Mouse (Mus musculus) CH12.LX (cell line): ENCODE measurements around the gene Mtfp1. TPM values are rescaled to one million over a fixed set of nuclear protein-coding genes. Genes with fewer than 3 reads are reported as not detected.

Experiments
- DNase-seq: peaks from one replicate; pipeline ENCODE4 v3.0.0-alpha.2; 2013; ENCODE audit errors: extremely low read depth
- H3K27ac ChIP-seq: 2 replicates; pipeline ENCODE4 v1.5.1; 2012; ENCODE audit warnings: low read depth, mild to moderate bottlenecking, control low read depth, moderate library complexity; ENCODE audit not compliant: insufficient read depth
- H3K27me3 ChIP-seq: replicated peaks from 2 replicates; pipeline ENCODE3; 2012; ENCODE audit warnings: inconsistent platforms
- H3K36me3 ChIP-seq, 2 experiments: replicated peaks in 1 of 2; 2 replicates each; pipeline versions ENCODE3 to v1.6.1; 2012; ENCODE audit warnings: inconsistent platforms in 1 of 2, low read length in 1 of 2, mild to moderate bottlenecking in 1 of 2, mixed read lengths in 1 of 2, moderate library complexity in 1 of 2; ENCODE audit not compliant: control insufficient read depth in 1 of 2, insufficient read depth in 1 of 2
- H3K4me1 ChIP-seq, 2 experiments: 2 replicates each; pipeline ENCODE4 v1.6.1; 2012; ENCODE audit warnings: inconsistent platforms in 1 of 2, moderate library complexity in 1 of 2; ENCODE audit not compliant: insufficient read depth in 2 of 2, control insufficient read depth in 1 of 2
- H3K4me2 ChIP-seq: 2 replicates; pipeline ENCODE4 v1.6.1; 2012; ENCODE audit warnings: low read depth, mild to moderate bottlenecking, control low read depth; ENCODE audit not compliant: poor library complexity, insufficient read depth, severe bottlenecking
- H3K4me3 ChIP-seq, 3 experiments: fragments of 150-350 bp in 1 of 3; sonication (generic) in 1 of 3; replicated peaks in 1 of 3; 2 replicates each; pipeline versions ENCODE3 to v1.5.1; 2011 to 2012; ENCODE audit warnings: low read depth in 2 of 3, low read length in 2 of 3, mild to moderate bottlenecking in 2 of 3, moderate library complexity in 2 of 3, control low read depth in 1 of 3, improper control_type of control experiment in 1 of 3, inconsistent platforms in 1 of 3, mixed read lengths in 1 of 3; ENCODE audit not compliant: poor library complexity in 1 of 3
- H3K79me2 ChIP-seq: replicated peaks from 2 replicates; pipeline ENCODE4 v1.6.1; 2012; ENCODE audit warnings: mild to moderate bottlenecking, moderate library complexity; ENCODE audit not compliant: control insufficient read depth, poor library complexity, insufficient read depth, severe bottlenecking; ENCODE audit errors: extremely low read depth
- H3K9ac ChIP-seq: 2 replicates; pipeline ENCODE4 v1.6.1; 2012; ENCODE audit warnings: low read depth, mild to moderate bottlenecking, control low read depth, moderate library complexity; ENCODE audit not compliant: insufficient read depth
- H3K9me3 ChIP-seq: replicated peaks from 2 replicates; pipeline ENCODE3; 2012; ENCODE audit warnings: low read length, inconsistent platforms, mixed read lengths
- BHLHE40 ChIP-seq: IDR thresholded peaks from 2 replicates; pipeline ENCODE4 v1.6.1; 2011; ENCODE audit warnings: mild to moderate bottlenecking, low read depth, low read length, improper control_type of control experiment
- CTCF ChIP-seq, 2 experiments: IDR thresholded peaks in 1 of 2; conservative IDR thresholded peaks in 1 of 2; 2 replicates each; pipeline ENCODE4 v1.5.1; 2011 to 2012; ENCODE audit warnings: low read depth in 2 of 2, low read length in 2 of 2, improper control_type of control experiment in 1 of 2, inconsistent platforms in 1 of 2, mild to moderate bottlenecking in 1 of 2, moderate library complexity in 1 of 2
- E2F4 ChIP-seq: IDR thresholded peaks from 2 replicates; pipeline ENCODE4 v1.6.1; 2011; ENCODE audit warnings: low read depth, low read length, improper control_type of control experiment; ENCODE audit not compliant: insufficient replicate concordance
- ELF1 ChIP-seq: IDR thresholded peaks from 2 replicates; pipeline ENCODE4 v1.6.1; 2014; ENCODE audit warnings: low read depth, mild to moderate bottlenecking, inconsistent platforms, low read length, improper control_type of control experiment
- EP300 ChIP-seq: IDR thresholded peaks from 2 replicates; pipeline ENCODE4 v1.6.1; 2011; ENCODE audit warnings: low read length, improper control_type of control experiment
- HCFC1 ChIP-seq: IDR thresholded peaks from 2 replicates; pipeline ENCODE4 v1.6.1; 2012; ENCODE audit warnings: low read depth, mild to moderate bottlenecking, inconsistent platforms, low read length, improper control_type of control experiment
- JUN ChIP-seq: IDR thresholded peaks from 2 replicates; pipeline ENCODE4 v1.6.1; 2011; ENCODE audit warnings: low read depth, mild to moderate bottlenecking, low read length, improper control_type of control experiment, moderate library complexity; ENCODE audit not compliant: insufficient read depth
- JUND ChIP-seq: conservative IDR thresholded peaks from 2 replicates; pipeline ENCODE4 v1.6.1; 2011; ENCODE audit warnings: low read depth, low read length, improper control_type of control experiment
- MAFK ChIP-seq: IDR thresholded peaks from 2 replicates; pipeline ENCODE4 v1.6.1; 2011; ENCODE audit warnings: low read length, improper control_type of control experiment; ENCODE audit not compliant: insufficient replicate concordance
- MAX ChIP-seq: IDR thresholded peaks from 2 replicates; pipeline ENCODE4 v1.6.1; 2011; ENCODE audit warnings: low read length, improper control_type of control experiment
- MAZ ChIP-seq: IDR thresholded peaks from 2 replicates; pipeline ENCODE4 v1.6.1; 2012; ENCODE audit warnings: low read depth, mild to moderate bottlenecking, inconsistent platforms, low read length, improper control_type of control experiment, moderate library complexity
- MXI1 ChIP-seq: IDR thresholded peaks from 2 replicates; pipeline ENCODE4 v1.6.1; 2011; ENCODE audit warnings: mild to moderate bottlenecking, low read depth, low read length, improper control_type of control experiment
- NRF1 ChIP-seq: IDR thresholded peaks from 2 replicates; pipeline ENCODE4 v1.6.1; 2014; ENCODE audit warnings: low read depth, mild to moderate bottlenecking, inconsistent platforms, low read length, improper control_type of control experiment, moderate library complexity
- POLR2A ChIP-seq: IDR thresholded peaks from 2 replicates; pipeline ENCODE4 v1.6.1; 2011; ENCODE audit warnings: low read depth, mild to moderate bottlenecking, improper control_type of control experiment, low read length
- POLR2AphosphoS2 ChIP-seq: IDR thresholded peaks from 2 replicates; pipeline ENCODE4 v1.6.1; 2011; ENCODE audit warnings: low read depth, low read length, improper control_type of control experiment
- SMC3 ChIP-seq: IDR thresholded peaks from 2 replicates; pipeline ENCODE4 v1.6.1; 2011; ENCODE audit warnings: low read depth, low read length, improper control_type of control experiment
- TBP ChIP-seq: conservative IDR thresholded peaks from 2 replicates; pipeline ENCODE4 v1.6.1; 2011; ENCODE audit warnings: low read depth, low read length, improper control_type of control experiment
- USF1 ChIP-seq: IDR thresholded peaks from 2 replicates; pipeline ENCODE4 v1.6.1; 2014; ENCODE audit warnings: low read depth, mild to moderate bottlenecking, inconsistent platforms, low read length, improper control_type of control experiment
- ZKSCAN1 ChIP-seq: IDR thresholded peaks from 2 replicates; pipeline ENCODE4 v1.6.1; 2012; ENCODE audit warnings: low read depth, inconsistent platforms, low read length, improper control_type of control experiment, borderline replicate concordance
- ZMIZ1 ChIP-seq: IDR thresholded peaks from 2 replicates; pipeline ENCODE4 v1.6.1; 2012; ENCODE audit warnings: low read depth, mild to moderate bottlenecking, inconsistent platforms, low read length, improper control_type of control experiment
- dilution Hi-C: fragments of 300-500 bp; cut with MboI; formaldehyde crosslinking; loops from 2 replicates; pipeline ENCODE4 v1.14.3; 2020; ENCODE audit warnings: low sequenced_read_pairs; ENCODE audit not compliant: extremely low pct_unique_long_range_greater_than_20kb, extremely low pct_ligation_motif_present
- in situ Hi-C: fragments of 300-500 bp; cut with MboI; formaldehyde crosslinking; loops from 3 replicates; pipeline ENCODE4 v1.14.3; 2019; ENCODE audit warnings: low sequenced_read_pairs, low pct_ligation_motif_present, low pct_unique_long_range_greater_than_20kb, mixed read lengths
- polyA plus RNA-seq: library from polyadenylated mRNA; unstranded; fragments of >175 nt; gene quantifications from 2 replicates; pipeline ENCODE4 v1.2.1, GENCODE M21; 2012; ENCODE audit warnings: low read depth; ENCODE audit not compliant: insufficient read length
- total RNA-seq, 2 experiments: library from RNA; depleted of rRNA; stranded (reverse); fragments of 300-350 nt in 1 of 2; fragments of >200 nt in 1 of 2; gene quantifications; 2 replicates each; pipeline ENCODE4 v1.2.3; 2012 to 2014

Mtfp1 gene
- total and polyA plus RNA-seq, 3 experiments: 22.1 to 30.0 (median 27.7) TPM

DNA sequence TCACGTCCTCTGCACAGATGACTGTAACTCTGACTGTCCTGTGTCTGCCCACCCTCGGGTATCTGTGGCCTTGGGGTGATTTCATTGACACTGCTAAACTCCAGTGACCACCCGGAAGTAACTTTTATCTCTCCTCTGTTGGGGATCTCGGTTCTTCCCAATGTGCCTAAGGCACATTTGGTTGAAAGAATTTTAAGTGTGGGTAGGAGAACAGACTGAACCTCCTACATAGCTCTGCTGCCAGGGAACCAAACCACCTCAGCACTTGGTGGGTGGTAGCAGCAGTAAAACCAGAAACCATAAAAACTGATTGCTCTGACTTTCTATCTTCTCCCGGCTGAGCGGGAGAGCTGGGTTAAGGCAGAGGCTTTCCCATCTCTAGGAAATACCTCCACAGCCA, 10.2 kb upstream of the Mtfp1 start:
- in situ Hi-C loops: no loop called here
- no peak overlapping the region for H3K4me3 ChIP-seq
- peaks cover 56 to 85% of the 10 kb centered on the region in 2 experiments for H3K36me3 ChIP-seq
- no peaks in the 10 kb centered on the region for H3K9me3 ChIP-seq
- no peak for TF ChIP-seq BHLHE40
- no peak for TF ChIP-seq TBP
- no peak for TF ChIP-seq MAX
- no peak for TF ChIP-seq POLR2A
- TF ChIP-seq MXI1: no peak
- no peak for TF ChIP-seq JUND
- no peak for TF ChIP-seq HCFC1
- no peak for TF ChIP-seq NRF1
- no peak for TF ChIP-seq E2F4
- H3K27me3 ChIP-seq: no peaks in the 10 kb centered on the region
- H3K9ac ChIP-seq: no peak overlapping the region
- no peaks in the 10 kb centered on the region for H3K79me2 ChIP-seq
- no peaks in the 10 kb centered on the region for H3K4me1 ChIP-seq
- DNase-seq: no peak
- dilution Hi-C loops: no loop called here
- H3K4me2 ChIP-seq: no peak overlapping the region
- H3K27ac ChIP-seq: no peak overlapping the region

DNA sequence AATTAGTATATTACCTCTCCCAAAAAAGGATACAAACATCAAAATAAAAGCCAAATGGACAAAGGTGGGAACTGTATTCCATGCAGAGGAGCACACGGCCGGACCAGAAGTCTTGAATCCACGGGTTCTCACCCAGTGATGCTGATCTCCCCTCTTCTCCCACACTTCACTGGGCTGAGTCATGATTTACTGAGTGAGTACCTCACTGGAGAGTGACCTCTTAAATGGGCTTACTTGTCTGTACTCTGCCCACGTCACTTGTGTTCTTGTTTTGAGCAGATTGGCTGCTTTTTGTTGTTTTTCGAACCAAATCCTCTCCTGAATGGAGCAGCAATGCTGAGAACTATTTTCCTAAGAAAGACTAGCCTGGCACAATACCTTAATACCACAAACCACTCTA, 9.7 kb upstream of the Mtfp1 start:
- H3K4me3 ChIP-seq: no peak overlapping the region
- H3K36me3 ChIP-seq: peaks cover 51 to 83% of the 10 kb centered on the region in 2 experiments
- H3K9me3 ChIP-seq: no peaks in the 10 kb centered on the region
- H3K27ac ChIP-seq: no peak overlapping the region
- H3K4me2 ChIP-seq: no peak overlapping the region
- no peaks in the 10 kb centered on the region for H3K4me1 ChIP-seq
- H3K9ac ChIP-seq: no peak overlapping the region
- dilution Hi-C loops: no loop called here
- TF ChIP-seq ZMIZ1 (no peak), MAZ (no peak), EP300 (no peak), ZKSCAN1 (no peak), ELF1 (no peak), MAFK (no peak), USF1 (no peak)
- in situ Hi-C loops: no loop called here
- H3K27me3 ChIP-seq: no peaks in the 10 kb centered on the region
- no peak for DNase-seq
- H3K79me2 ChIP-seq: no peaks in the 10 kb centered on the region

DNA sequence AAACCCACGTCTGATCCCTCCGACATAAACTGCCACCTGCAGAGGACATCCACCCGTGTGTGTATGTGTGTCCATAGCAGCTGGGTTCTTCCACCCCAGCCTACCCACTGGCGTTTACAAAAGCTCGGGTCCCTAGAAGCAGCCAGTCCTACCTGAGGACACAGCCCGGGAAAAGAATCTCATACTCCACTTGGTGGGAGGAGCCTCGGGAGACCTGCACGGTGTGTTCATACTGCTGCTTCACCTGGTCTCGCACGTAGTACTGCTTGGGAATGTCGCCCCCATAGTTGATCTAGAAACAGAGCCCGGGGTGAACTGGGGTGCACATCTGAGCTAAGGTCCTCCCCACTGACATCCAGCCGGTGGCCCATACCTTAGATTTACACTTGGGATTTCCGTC, 8.3 kb upstream of the Mtfp1 start:
- in situ Hi-C loops: no loop called here
- TF ChIP-seq MAX (no peak), CTCF (conservative IDR thresholded peaks at IDR 0.05 in 1 of 2, IDR thresholded peaks at IDR 0.05 in 1 of 2; ENCODE audit: low read depth in 2 of 2, low read length in 2 of 2) (no peak), ZMIZ1 (no peak), POLR2AphosphoS2 (no peak), JUN (no peak), SMC3 (no peak), NRF1 (no peak)
- dilution Hi-C loops: no loop called here

More for the DNA sequence above, 8.3 kb upstream of the Mtfp1 start:
- no peaks in the 10 kb centered on the region for H3K79me2 ChIP-seq
- H3K27me3 ChIP-seq: no peaks in the 10 kb centered on the region
- no peak overlapping the region for H3K4me3 ChIP-seq
- H3K36me3 ChIP-seq: peaks cover 47 to 84% of the 10 kb centered on the region in 2 experiments
- no peak overlapping the region for H3K9ac ChIP-seq
- H3K4me2 ChIP-seq: no peak overlapping the region
- H3K9me3 ChIP-seq: no peaks in the 10 kb centered on the region
- no peak for DNase-seq
- H3K4me1 ChIP-seq: no peaks in the 10 kb centered on the region
- H3K27ac ChIP-seq: no peak overlapping the region
